Mouse (Mus musculus) limb, embryonic 12.5 days (tissue): Measurements from ENCODE around the gene Ube2k. TPM values are rescaled to one million over a fixed set of nuclear protein-coding genes. Genes with fewer than 3 reads are reported as not detected.

Source experiments
- polyA plus RNA-seq: library from polyadenylated mRNA; unstranded; fragments of >200 nt; fragmentation: Nextera tagmentation; extraction: Ambion mirVana; gene quantifications from 2 replicates; pipeline ENCODE4 v1.2.1, GENCODE M21; 2016

Gene Ube2k
- polyA plus RNA-seq, 1 experiment from 2014 or later, result 217 TPM

Other genes starting within 250 kb of the Ube2k start
- 118 and 120 TPM in 2 replicates for gene Rfc1, start 201.6 kb upstream of the Ube2k start, polyA plus RNA-seq
- 0.09 TPM in 1 of 2 replicates, not detected in the other for gene Klb, start 188.9 kb upstream of the Ube2k start, polyA plus RNA-seq
- 1,006 and 1,010 TPM in 2 replicates for gene Rpl9, start 145.8 kb upstream of the Ube2k start, polyA plus RNA-seq
- gene Lias, start 145.7 kb upstream of the Ube2k start, polyA plus RNA-seq, result 66.7 and 67.1 TPM in 2 replicates
- 154 and 170 TPM in 2 replicates for gene Ugdh, start 101.3 kb upstream of the Ube2k start, polyA plus RNA-seq
- not detected in 2 replicates for gene Gm43552, start 44.4 kb upstream of the Ube2k start, polyA plus RNA-seq
- gene Smim14, start within 50 bp of the Ube2k start, polyA plus RNA-seq, result 106 and 116 TPM in 2 replicates
- 110 and 120 TPM in 2 replicates for gene Pds5a, start 161.0 kb downstream of the Ube2k start, polyA plus RNA-seq
- 45.5 and 46.1 TPM in 2 replicates for gene N4bp2, start 226.3 kb downstream of the Ube2k start, polyA plus RNA-seq